Mouse (Mus musculus): ENCODE measurements around the gene Pin4. TPM values are rescaled to one million over a fixed set of nuclear protein-coding genes. Genes with fewer than 3 reads are reported as not detected.
A peak's percentile ranks its signal among the peaks of the same experiment; 100 is the strongest.

Gene Pin4
- total and polyA plus RNA-seq, 2 experiments from 2014 or later: 5.3 to 50.1 TPM

GRCm38 (mm10) chrX:102156618-102157422 is 37.6 kb downstream of the Pin4 start, which contains the start of gene Ercc6l:
Ercc6l (minus strand) TSS chrX:102157091.
- Histone ChIP-seq H3K4me1 (ENCODE audit: insufficient read depth, low read length) (no peaks in the 10 kb centered on the region), H3K9me3 (ENCODE audit: low read length) (no peaks in the 10 kb centered on the region), H3K9ac (replicated peaks; ENCODE audit: low read length) (peak within 1 kb of the TSS; percentile 38; the same call in 1 of the 2 replicates), H3K27ac (peak within 1 kb of the TSS; percentile 58; the same call in 1 of the 2 replicates), H3K27me3 (ENCODE audit: insufficient read depth, low read length) (no peaks in the 10 kb centered on the region), H3K4me2 (ENCODE audit: low read depth, low read length) (peak within 1 kb of the TSS; percentile 56), H3K4me3 (ENCODE audit: low read length) (peak within 1 kb of the TSS; percentile 42), H3K36me3 (ENCODE audit: insufficient read depth, low read length) (no peaks in the 10 kb centered on the region)
- DNase-seq (ENCODE audit: low spot score) (peak; percentile 96), ATAC-seq (peak; percentile 100)
- no peak; the same call in 1 of the 2 replicates for TF ChIP-seq CTCF (IDR thresholded peaks at IDR 0.05; ENCODE audit: low read depth)
- 21% methylated on average over 42 of the region's 42 CpGs for WGBS

- WGBS: 56% methylated on average over 5 of the region's 5 CpGs
- no peaks in the 10 kb centered on the region for H3K9me3 ChIP-seq (ENCODE audit: low read length)
- TF ChIP-seq CTCF (IDR thresholded peaks at IDR 0.05; ENCODE audit: low read depth): peak; percentile 24; the same call in 1 of the 2 replicates
- peak overlapping the region; percentile 43 for H3K4me2 ChIP-seq (ENCODE audit: low read depth, low read length)
- no peaks in the 10 kb centered on the region for H3K4me1 ChIP-seq (ENCODE audit: insufficient read depth, low read length)
- peak overlapping the region; percentile 58; the same call in 1 of the 2 replicates for H3K27ac ChIP-seq
- 0 out of 2 replicates have a peak overlapping the region, but pooled peaks have one; percentile 13 for H3K9ac ChIP-seq (replicated peaks; ENCODE audit: low read length)
- H3K36me3 ChIP-seq (ENCODE audit: insufficient read depth, low read length): no peaks in the 10 kb centered on the region
- no peaks in the 10 kb centered on the region for H3K27me3 ChIP-seq (ENCODE audit: insufficient read depth, low read length)
- ATAC-seq (no peak), DNase-seq (ENCODE audit: low spot score) (no peak)
- H3K4me3 ChIP-seq (ENCODE audit: low read length): peak overlapping the region; percentile 42
Measured at GRCm38 (mm10) chrX:102157423-102157791, 38.2 kb downstream of the Pin4 start.

- Histone ChIP-seq H3K9me3 (ENCODE audit: low read length) (no peaks in the 10 kb centered on the region), H3K4me3 (ENCODE audit: low read length) (no peak overlapping the region), H3K27ac (no peak overlapping the region), H3K9ac (replicated peaks; ENCODE audit: low read length) (no peak overlapping the region), H3K27me3 (ENCODE audit: insufficient read depth, low read length) (no peaks in the 10 kb centered on the region), H3K4me1 (ENCODE audit: insufficient read depth, low read length) (no peaks in the 10 kb centered on the region), H3K36me3 (ENCODE audit: insufficient read depth, low read length) (no peaks in the 10 kb centered on the region), H3K4me2 (ENCODE audit: low read depth, low read length) (no peak overlapping the region)
- 53% methylated on average over 2 of the region's 2 CpGs for WGBS
- ATAC-seq: no peak
- no peak for DNase-seq (ENCODE audit: low spot score)
- peak; percentile 37; the same call in 1 of the 2 replicates for TF ChIP-seq CTCF (IDR thresholded peaks at IDR 0.05; ENCODE audit: low read depth)
Measured at GRCm38 (mm10) chrX:102159778-102160177, 40.5 kb downstream of the Pin4 start.

DNA sequence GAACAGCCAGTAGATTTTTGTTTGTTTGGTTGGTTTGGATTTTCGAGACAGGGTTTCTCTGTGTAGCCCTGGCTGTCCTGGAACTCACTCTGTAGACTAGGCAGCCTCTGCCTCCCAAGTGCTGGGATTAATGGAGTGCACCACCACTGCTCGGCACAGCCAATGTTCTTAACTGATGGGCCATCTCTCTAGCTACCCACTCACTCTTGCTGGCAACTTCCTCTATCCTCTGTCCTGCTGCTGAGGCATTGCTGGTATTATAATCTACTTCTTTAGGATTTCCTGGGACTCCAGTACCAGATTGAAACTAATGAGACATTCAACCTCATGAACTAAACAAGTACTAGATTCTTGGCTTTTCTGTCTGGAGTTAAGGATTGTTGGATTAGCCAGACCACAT is 41.3 kb downstream of the Pin4 start:
- no peak overlapping the region for H3K27ac ChIP-seq
- no peaks in the 10 kb centered on the region for H3K36me3 ChIP-seq (ENCODE audit: insufficient read depth, low read length)
- no peak overlapping the region for H3K9ac ChIP-seq (replicated peaks; ENCODE audit: low read length)
- no peak for TF ChIP-seq CTCF (IDR thresholded peaks at IDR 0.05; ENCODE audit: low read depth)
- H3K4me1 ChIP-seq (ENCODE audit: insufficient read depth, low read length): no peaks in the 10 kb centered on the region
- 72% methylated on average over 2 of the region's 2 CpGs for WGBS
- no peak overlapping the region for H3K4me2 ChIP-seq (ENCODE audit: low read depth, low read length)
- H3K4me3 ChIP-seq (ENCODE audit: low read length): no peak overlapping the region
- DNase-seq (ENCODE audit: low spot score): no peak
- no peaks in the 10 kb centered on the region for H3K9me3 ChIP-seq (ENCODE audit: low read length)
- no peaks in the 10 kb centered on the region for H3K27me3 ChIP-seq (ENCODE audit: insufficient read depth, low read length)
- no peak for ATAC-seq

DNA sequence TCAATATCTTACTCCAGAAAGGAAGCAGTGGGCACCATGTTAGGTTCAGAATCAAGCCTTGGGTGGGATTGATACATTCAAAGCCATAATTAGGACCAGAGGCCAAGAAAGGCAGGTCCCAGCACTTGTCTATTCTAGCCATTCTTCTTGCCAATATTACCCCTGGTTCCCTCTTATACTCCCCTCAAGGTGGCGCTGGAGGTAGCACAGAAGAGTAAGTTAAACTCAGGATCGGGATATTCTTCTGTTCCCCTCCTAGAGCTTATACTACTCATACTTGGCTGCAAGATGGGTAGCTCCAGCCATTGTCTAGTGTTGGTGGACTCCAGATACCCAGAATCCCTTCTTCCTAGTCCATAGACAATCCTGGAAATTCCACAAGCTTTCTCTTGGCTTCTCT is 43.8 kb downstream of the Pin4 start:
- DNase-seq (ENCODE audit: low spot score): no peak
- H3K27me3 ChIP-seq (ENCODE audit: insufficient read depth, low read length): no peaks in the 10 kb centered on the region
- no peaks in the 10 kb centered on the region for H3K9me3 ChIP-seq (ENCODE audit: low read length)
- H3K9ac ChIP-seq (replicated peaks; ENCODE audit: low read length): no peak overlapping the region
- 42% methylated on average over 2 of the region's 2 CpGs for WGBS
- TF ChIP-seq CTCF (IDR thresholded peaks at IDR 0.05; ENCODE audit: low read depth): peak; percentile 14; the same call in 1 of the 2 replicates
- H3K4me2 ChIP-seq (ENCODE audit: low read depth, low read length): no peak overlapping the region
- no peak overlapping the region for H3K27ac ChIP-seq
- no peak for ATAC-seq
- no peaks in the 10 kb centered on the region for H3K36me3 ChIP-seq (ENCODE audit: insufficient read depth, low read length)
- no peak overlapping the region for H3K4me3 ChIP-seq (ENCODE audit: low read length)
- H3K4me1 ChIP-seq (ENCODE audit: insufficient read depth, low read length): no peaks in the 10 kb centered on the region

DNA sequence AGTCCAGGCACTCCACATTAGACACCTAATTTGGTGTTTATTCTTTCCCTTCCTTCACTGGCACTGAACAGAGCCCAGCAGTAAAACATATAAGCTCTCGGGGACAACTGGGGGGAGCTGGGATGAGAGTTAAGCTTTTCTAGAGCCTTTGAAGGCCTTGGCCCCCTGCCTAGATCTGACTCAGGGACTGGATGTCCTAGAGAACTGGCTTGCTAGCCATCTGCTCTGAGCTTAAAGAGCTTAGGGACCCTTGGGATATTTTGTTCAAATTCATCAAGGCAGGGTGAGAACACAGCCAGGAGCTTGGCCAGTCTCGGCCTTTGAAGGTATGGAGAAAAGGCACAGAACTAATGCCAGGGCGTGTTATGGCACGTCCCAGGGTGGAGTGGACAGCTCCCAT is 44.3 kb downstream of the Pin4 start:
- DNase-seq (ENCODE audit: low spot score) (peak; percentile 14), ATAC-seq (no peak)
- H3K9me3 ChIP-seq (ENCODE audit: low read length): no peaks in the 10 kb centered on the region
- H3K4me2 ChIP-seq (ENCODE audit: low read depth, low read length): no peak overlapping the region
- H3K4me1 ChIP-seq (ENCODE audit: insufficient read depth, low read length): no peaks in the 10 kb centered on the region
- H3K36me3 ChIP-seq (ENCODE audit: insufficient read depth, low read length): no peaks in the 10 kb centered on the region
- H3K27ac ChIP-seq: no peak overlapping the region
- TF ChIP-seq CTCF (IDR thresholded peaks at IDR 0.05; ENCODE audit: low read depth): no peak
- no peaks in the 10 kb centered on the region for H3K27me3 ChIP-seq (ENCODE audit: insufficient read depth, low read length)
- WGBS: 76% methylated on average over 4 of the region's 4 CpGs
- H3K4me3 ChIP-seq (ENCODE audit: low read length): no peak overlapping the region
- no peak overlapping the region for H3K9ac ChIP-seq (replicated peaks; ENCODE audit: low read length)

DNA sequence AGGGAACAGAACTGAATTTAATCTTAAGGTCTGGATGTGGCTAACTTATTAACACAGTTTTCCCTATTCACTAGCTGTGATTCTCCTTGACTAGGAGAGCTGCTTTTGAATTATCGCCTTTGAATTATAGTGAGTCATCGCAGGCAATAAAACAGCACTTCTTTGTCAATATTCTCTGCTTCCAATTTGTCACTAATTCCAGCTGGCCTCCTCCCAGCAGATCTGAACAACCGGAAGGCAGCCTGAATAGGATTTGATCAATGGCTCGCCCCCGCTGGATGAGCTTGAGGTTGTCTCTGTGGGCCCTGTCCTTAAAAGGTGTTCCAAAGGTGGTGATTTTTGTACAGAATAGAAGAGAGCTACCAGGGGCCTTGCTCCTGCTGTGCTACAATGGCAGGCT is 47.3 kb downstream of the Pin4 start:
- no peak for ATAC-seq
- no peak overlapping the region for H3K9ac ChIP-seq (replicated peaks; ENCODE audit: low read length)

More for the DNA sequence above, 47.3 kb downstream of the Pin4 start:
- H3K27ac ChIP-seq: 0 out of 2 replicates have a peak overlapping the region, but pooled peaks have one; percentile 26
- no peak for DNase-seq (ENCODE audit: low spot score)
- no peaks in the 10 kb centered on the region for H3K4me1 ChIP-seq (ENCODE audit: insufficient read depth, low read length)
- no peak overlapping the region for H3K4me2 ChIP-seq (ENCODE audit: low read depth, low read length)
- no peaks in the 10 kb centered on the region for H3K36me3 ChIP-seq (ENCODE audit: insufficient read depth, low read length)
- no peaks in the 10 kb centered on the region for H3K27me3 ChIP-seq (ENCODE audit: insufficient read depth, low read length)
- no peaks in the 10 kb centered on the region for H3K9me3 ChIP-seq (ENCODE audit: low read length)
- no peak for TF ChIP-seq CTCF (IDR thresholded peaks at IDR 0.05; ENCODE audit: low read depth)
- WGBS: 46% methylated on average over 5 of the region's 5 CpGs
- H3K4me3 ChIP-seq (ENCODE audit: low read length): no peak overlapping the region

Data from hindbrain, postnatal 0 days (tissue).